Mouse (Mus musculus) mouse embryonic stem cell (cell line): ENCODE data around the gene Klhl25.

Experiments
- in situ Hi-C, 2 experiments: fragments of 300-500 bp; cut with MboI; formaldehyde crosslinking; loops; 1 replicate in 1 of 2; 3 replicates in 1 of 2; pipeline ENCODE4 v1.14.3; 2019 to 2020; ENCODE audit warnings: low sequenced_read_pairs in 2 of 2, low pct_unique_long_range_greater_than_20kb in 1 of 2, mixed read lengths in 1 of 2; ENCODE audit not compliant: unreplicated experiment in 1 of 2

Klhl25 gene

DNA sequence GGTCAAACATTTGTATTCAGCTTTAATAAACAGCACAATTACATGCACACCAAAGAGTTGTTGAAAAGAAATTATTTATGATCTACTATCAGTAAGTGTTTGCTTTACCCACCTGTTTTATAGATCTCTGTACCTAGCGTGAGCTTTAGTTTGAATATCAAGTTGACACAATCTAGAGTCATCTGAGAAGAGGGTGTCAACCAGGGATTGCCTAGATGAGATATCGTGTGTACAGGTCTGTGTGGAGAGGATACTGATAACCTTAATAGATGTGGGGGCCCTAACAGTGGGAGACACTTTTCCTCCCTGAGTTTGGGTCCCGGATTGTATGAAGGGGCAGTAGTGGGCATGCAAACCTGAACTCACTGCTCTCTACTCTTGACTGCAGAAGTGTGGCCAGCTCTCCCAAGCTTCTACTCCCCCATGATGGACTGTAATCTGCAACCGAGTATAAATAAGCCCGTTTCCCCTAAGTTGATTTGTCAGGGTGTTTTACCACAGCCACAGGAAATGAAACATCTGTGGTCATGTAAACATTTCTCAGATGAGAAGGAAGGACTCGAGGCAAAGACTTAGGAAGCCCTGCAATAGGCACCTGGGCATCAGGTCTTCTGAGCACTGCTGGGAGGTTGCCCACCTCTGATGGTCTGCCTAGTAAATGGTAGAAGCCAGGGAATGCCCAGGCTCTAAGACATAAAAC lies 13.0 kb upstream of the Klhl25 start:
- in situ Hi-C loops, result loop anchor here in 1 of 2 experiments (25.0 kb wide), 1 partner anchor 102 kb away; no protein-coding TSS in a partner anchor

DNA sequence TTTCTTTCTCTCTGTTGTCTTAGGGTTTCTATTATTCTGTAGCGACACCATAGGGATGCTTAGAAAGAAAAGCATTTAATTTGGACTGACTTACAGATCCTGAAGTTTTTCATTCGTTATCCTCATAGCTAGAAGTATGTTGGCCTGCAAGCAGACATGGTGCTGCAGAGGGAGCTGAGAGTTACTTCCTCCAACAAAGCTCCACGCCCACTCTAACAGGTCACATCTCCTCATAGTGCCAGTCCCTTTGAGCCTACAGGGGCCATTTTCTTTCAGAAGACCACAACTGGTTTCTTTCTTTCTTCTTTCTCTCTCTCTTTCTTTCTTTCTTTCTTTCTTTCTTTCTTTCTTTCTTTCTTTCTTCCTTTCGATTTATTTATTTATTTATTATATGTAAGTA lies 8.0 kb upstream of the Klhl25 start:
- in situ Hi-C loops, result loop anchor here in 1 of 2 experiments (25.0 kb wide), 1 partner anchor 97 kb away; no protein-coding TSS in a partner anchor

DNA sequence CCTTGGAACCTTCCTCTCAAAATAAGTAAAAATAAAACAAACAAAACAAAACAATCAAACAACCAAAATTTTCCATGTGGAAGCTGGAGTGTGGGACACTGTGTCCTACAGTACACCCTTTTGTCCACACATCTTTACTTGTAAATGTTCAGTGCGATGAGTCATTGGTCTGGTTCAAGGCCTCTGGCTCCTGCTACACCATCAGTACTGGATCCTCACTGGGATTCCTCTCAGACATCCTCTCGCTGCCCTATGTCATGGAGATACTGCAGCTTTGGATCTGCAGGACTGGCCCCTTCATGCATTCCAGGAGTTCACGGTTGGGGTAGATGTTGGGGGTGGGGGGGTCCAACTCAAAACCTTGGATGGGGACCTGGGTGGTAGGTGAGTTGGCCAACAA lies 5.8 kb upstream of the Klhl25 start:
- in situ Hi-C loops, result loop anchor here in 1 of 2 experiments (25.0 kb wide), 1 partner anchor 95 kb away; no protein-coding TSS in a partner anchor

DNA sequence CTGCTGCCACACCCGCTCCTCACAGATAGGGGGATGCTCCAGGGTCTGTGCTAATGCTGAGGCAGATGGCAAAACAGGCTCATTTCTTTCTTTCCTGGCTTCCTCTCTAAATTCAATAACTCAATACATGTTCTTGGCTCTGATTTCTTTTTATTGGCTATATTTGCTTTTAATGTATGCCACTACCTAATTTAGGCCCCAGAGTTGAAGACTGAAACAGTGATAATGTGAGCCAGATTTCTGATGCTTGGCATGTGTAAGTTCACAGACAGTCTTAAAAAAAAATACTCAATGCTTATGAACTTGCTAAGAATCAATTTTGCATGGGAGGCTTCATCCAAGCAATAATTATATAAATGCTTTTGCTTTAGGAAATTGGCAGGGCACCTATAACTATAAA lies 2.2 kb upstream of the Klhl25 start:
- in situ Hi-C loops, result loop anchor here in 1 of 2 experiments (25.0 kb wide), 1 partner anchor 91 kb away; no protein-coding TSS in a partner anchor

DNA sequence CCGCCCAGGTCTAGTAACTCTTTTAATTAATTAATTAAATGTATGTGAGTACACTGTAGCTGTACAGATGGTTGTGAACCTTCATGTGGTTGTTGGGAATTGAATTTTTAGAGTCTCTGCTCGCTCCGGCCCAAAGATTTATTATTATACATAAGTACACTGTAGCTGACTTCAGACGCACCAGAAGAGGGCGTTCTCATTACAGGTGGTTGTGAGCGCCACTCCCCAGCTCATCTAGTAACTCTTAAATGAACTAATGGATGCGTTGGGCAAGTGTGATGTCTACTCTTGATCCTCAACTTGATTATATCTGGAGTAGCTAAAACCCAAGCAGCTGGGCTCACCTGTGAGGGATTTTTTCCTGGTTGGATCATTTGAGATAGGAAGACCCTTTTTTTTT lies 1.2 kb upstream of the Klhl25 start:
- in situ Hi-C loops, result loop anchor here in 1 of 2 experiments (25.0 kb wide), 1 partner anchor 90 kb away; no protein-coding TSS in a partner anchor

DNA sequence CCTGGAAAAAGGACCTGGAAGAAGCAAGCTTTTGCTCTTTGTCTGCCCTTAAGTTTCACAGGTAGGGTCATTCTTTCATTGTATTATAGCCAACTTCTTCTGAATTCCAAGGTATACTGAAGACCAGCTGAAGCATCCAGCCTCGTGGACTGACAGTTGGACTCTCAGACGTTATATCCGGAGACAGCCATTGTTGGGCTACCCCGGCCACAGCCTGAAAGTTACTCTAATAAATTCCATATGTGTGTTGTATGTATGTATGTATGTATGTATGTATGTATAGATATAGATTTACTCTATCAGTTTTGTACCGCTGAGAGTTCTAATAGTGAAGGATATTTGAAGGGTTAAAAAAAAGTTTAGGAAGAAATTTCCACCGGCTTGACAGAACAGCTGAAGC lies 621 bp upstream of the Klhl25 start:
- in situ Hi-C loops, result loop anchor here in 1 of 2 experiments (25.0 kb wide), 1 partner anchor 90 kb away; no protein-coding TSS in a partner anchor

DNA sequence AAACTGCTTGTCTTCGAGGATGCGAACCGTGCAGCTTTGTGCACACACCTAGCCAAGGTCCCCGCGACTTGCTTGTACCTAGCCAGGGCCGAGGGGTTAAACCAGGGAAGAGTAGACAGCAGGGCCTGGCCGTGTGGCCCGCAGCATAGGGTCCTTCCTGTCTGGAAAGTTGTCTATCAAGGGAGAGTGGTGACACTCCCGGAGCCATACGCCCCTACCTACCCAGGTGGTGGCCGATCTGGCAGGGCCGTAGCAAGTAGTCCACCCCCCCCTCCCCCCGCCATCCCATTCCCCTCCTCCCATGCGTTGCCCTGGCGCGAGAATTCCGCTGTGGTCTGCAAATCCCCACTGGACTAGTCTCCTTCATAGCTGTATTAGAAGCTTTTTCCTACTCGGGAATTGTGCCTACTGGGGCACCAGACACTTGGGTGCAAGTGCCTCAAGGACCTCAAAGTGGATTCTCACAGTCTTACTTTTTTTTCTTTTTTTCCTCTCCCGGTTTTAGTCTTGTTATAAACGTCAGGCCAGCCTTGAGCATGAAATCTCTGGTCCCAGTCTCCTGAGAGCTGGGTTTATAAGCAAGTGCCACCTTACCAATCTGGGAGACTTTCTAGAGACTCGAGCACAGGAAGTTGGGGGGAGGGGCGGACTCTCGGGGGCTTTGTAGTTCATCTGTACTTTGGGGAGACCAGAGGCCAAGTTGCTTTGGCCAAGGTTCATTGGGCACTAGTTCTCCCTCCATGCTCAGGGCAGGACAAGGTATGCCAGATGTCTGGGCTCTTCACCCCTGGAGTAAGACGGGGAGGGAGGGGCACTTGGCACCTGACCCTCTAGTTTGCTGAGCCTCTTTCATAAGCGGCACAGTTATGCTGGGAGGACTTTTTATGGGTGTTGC lies 913 bp downstream of the Klhl25 start:
- in situ Hi-C loops, result loop anchor here in 1 of 2 experiments (25.0 kb wide), 1 partner anchor 88 kb away; no protein-coding TSS in a partner anchor

DNA sequence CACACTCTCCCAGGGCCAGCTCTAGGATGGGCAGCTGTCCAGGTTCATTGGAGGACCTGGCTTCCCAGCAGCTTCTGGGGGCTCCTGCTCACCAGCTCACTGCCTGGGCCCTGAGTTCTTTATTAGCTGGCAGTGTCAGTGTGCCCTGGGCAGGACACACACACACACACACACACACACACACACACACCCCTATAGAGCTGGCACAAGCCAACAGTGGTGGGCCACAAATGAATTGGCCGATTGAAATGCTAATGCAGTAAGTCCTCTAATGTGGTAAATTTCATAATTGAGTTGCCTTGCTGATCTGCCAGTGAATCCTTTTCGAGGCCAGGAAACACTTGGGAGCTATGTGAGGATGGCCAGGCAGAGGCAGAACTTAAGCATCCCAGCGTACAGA lies 2.3 kb downstream of the Klhl25 start:
- in situ Hi-C loops, result loop anchor here in 1 of 2 experiments (25.0 kb wide), 1 partner anchor 338 kb away; no protein-coding TSS in a partner anchor

DNA sequence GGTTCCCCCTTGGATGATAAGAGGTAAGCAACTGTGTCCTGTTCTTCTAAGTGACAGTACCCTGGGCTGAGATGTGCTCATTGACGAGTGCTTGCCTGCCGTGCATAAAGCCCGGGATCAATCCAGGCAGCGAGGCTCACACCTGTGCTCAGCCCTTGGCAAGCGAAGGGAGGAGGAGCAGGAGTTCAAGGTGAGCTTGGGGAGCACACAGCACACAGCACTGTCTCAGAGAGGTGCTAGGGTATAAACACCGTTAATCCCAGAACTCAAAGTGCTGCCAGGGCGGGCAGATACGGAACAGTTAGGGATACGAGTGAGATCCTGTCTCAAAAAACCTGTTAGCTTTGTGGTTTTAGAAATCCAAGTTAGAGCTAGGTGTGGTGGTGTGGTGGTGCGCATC lies 3.2 kb downstream of the Klhl25 start:
- in situ Hi-C loops, result loop anchor here in 1 of 2 experiments (25.0 kb wide), 1 partner anchor 339 kb away; no protein-coding TSS in a partner anchor

DNA sequence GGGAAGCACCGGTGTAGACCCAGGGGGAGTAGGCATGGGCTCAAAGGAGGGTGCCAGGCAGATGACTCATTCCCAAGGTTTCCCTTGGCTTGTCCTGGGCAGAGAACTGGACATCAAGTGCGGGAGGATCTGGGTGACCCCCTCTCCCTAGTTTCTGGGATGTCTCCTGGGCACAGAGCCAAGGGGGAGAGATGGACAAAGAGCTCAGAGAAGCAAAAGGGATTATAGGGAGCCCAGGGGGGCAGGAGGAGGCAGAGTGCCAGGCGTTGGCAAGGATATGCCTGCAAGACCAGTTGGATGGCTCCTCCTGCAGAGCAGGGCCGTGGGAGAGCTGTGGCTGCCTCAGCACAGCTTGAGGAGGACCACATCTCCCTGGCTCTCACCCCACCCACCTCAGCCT lies 4.3 kb downstream of the Klhl25 start:
- in situ Hi-C loops, result loop anchor here in 1 of 2 experiments (25.0 kb wide), 1 partner anchor 340 kb away; no protein-coding TSS in a partner anchor

DNA sequence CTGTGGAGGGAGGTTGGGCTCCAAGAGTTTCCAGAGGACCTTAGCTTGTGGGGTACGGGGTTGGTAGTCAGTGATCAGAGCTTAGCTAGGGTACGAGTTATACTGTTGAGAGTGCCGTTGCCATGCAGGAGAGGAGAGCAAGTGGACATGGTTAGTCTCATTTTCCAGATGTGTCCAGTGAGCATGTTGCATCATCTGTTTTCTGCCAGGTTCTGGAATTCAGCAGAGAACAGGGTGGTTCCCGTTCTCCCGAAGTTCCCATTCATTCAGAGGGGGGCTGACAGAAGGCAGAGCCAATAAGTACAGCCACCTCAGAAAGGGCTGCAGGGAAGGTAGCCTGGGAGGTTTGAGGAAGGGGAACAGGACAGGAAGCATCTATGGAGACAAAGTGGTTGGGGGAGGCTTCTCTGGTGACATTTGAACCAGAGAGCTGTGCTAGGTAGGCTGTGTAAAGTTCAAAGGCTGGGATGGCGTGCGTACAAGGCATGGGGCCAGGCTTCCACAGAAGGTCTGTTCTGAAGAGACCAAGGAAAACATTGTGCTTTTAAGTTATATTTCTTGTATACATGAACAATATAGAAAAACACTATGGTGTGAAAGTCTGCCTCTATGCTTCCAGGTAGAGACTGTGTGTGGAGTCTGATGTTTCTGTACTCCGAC lies 5.2 kb downstream of the Klhl25 start:
- in situ Hi-C loops, result loop anchor here in 1 of 2 experiments (25.0 kb wide), 1 partner anchor 341 kb away; no protein-coding TSS in a partner anchor

DNA sequence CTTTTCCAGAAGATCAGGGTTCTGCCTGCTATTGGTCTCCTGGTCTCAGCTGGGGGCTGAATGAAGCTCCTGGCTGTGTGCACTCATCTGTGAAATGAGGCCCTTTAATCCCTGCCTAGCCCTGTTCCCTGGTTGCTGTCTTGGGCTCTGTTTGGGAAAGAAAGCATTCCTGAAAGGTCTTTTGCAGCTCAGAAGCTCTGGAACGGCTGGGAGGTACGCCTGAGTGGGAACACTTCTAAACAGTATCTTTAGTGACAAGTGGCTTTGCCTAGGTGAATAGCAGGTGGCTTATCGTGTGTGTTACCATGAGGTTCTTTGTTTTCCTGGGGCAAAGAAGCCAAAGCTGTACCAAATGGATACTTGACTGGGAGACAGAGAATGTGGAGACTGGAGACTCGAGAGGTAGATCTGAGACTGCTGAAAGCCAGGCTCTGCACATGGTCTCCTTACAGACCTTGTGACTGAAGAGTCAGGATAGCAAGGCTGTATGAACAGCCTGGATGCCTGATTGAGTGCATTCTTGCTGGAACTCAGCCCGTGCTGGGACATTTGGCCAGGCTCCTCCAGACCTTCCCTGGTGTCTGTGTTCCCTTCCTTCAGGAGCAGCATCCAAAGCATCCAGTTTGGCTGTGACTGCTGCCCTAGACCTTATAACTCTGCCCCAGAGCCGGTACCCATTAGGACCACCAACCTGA lies 6.3 kb downstream of the Klhl25 start:
- in situ Hi-C loops, result loop anchor here in 1 of 2 experiments (25.0 kb wide), 1 partner anchor 342 kb away; no protein-coding TSS in a partner anchor

DNA sequence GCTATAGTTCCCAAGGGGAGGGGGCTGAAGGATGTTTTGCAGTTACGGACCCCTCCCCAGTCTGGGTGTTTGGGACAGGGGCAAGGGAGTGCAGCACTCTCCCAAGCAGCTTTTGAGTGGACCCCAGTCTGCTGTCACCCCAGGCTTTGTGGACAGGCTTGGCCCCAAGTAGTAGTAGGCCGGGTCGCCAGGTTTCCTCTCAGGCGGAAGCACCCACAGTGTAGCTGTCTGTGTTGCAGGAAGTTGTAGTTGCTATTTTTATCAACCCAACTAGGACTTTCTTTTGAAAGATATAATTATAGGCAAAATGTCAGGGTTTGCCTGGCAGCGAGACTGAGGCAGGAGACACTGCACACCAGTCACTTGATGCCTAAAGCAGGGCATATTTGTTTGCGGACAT lies 6.9 kb downstream of the Klhl25 start:
- in situ Hi-C loops, result loop anchor here in 1 of 2 experiments (25.0 kb wide), 1 partner anchor 343 kb away; no protein-coding TSS in a partner anchor

DNA sequence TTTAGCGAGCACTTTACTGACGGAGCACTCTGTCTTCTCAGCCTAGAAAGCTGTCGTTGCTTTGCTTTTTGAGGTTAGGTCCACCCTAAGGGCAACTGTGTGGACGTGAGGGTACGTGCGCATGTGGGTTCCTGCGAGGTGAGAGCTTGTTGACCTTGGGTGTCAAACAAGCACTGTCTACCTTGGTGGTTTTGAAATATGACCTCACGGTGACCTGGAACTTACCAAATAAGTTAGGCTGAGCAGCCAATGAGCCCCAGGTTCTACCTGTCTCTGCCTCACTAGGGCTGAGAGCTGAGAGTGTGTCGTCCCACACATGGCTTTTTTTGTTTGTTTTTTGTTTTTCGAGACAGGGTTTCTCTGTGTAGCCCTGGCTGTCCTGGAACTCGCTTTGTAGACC lies 8.1 kb downstream of the Klhl25 start:
- in situ Hi-C loops, result loop anchor here in 1 of 2 experiments (25.0 kb wide), 1 partner anchor 344 kb away; no protein-coding TSS in a partner anchor

DNA sequence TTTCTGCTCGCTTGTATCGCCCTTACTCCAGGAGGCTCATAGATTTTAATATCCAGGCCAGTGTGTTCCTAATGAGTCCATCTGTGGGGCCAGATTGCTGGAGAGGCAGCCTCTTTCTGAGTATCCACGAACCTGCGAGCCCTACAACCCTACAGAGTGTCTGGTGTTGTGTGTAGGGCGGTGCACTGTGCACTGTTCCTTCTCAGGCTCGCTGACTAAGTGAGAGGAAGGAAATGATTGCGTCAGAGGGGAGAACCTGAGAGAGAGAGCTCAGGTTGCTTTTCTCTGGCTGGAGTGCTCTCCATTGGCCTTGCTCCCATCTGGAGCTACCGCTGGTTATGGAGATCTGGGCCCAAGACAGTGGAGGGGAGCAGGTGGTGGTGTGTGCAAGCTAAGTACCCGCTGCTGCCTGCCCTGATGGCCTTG lies 11.7 kb downstream of the Klhl25 start:
- in situ Hi-C loops, result loop anchor here in 1 of 2 experiments (25.0 kb wide), 1 partner anchor 347 kb away; no protein-coding TSS in a partner anchor

DNA sequence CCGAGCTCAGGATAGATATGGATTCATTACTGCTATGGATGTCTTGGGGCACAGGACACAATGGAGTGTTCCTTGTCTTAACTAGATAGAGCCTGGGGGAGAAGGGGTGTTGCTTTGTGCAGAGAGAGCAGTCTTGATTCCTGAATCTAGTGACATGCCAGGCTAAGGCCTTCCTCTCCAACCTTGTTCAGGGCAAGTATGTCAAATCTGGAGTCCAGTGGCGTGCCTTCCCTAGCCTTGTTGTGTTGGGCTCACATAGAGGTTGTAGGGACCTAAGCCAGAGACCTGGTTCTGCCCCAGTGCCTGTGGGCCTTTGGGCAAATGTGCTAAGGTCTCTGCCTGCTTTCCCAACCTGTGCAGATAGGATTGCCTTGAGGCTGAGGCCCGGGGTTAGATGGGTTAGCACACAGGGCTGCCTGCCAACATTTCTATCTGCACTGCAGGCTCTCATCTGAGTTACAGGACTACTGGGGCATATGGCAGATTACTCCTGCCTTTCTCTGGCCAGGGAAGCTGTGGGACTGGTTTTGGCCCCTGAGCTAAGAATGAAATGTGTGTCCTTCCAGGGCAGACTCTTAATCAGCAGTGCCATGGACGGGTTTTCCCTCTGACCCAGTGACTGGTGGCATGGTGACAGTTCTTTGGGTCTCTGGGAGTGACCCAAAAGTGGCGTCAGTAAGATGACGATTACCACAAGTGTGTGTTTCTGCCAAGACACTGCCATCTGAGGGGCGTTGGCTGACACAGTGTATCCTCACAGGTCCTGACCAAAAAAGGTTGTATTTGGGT lies 13.7 kb downstream of the Klhl25 start:
- in situ Hi-C loops, result loop anchor here in 1 of 2 experiments (25.0 kb wide), 1 partner anchor 350 kb away; no protein-coding TSS in a partner anchor

DNA sequence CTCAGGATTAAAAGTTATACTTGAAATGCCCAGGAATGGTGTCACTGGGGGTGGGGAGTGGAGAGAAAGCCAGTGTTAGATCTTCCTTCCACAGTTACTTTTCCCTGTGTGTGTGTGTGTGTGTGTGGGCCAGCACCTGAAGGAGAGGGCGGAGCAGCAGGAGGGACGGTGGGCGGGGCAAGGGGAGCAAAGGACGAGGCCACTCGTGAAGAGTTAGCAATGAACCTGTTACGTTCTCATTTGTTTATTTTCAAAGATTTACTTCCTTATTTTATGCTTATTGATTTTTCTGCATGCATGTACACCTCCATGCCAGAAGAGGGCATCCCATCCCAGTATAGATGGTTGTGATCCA lies 14.3 kb downstream of the Klhl25 start:
- in situ Hi-C loops, result loop anchor here in 1 of 2 experiments (25.0 kb wide), 1 partner anchor 350 kb away; no protein-coding TSS in a partner anchor
